Mouse (Mus musculus) CH12.LX (cell line): Measurements from ENCODE around the gene Rxfp3. TPM values are rescaled to one million over a fixed set of nuclear protein-coding genes. Genes with fewer than 3 reads are reported as not detected.

ENCODE experiments used
- DNase-seq: peaks from one replicate; pipeline ENCODE4 v3.0.0-alpha.2; 2013; ENCODE audit errors: extremely low read depth
- H3K27ac ChIP-seq: 2 replicates; pipeline ENCODE4 v1.5.1; 2012; ENCODE audit warnings: low read depth, mild to moderate bottlenecking, control low read depth, moderate library complexity; ENCODE audit not compliant: insufficient read depth
- H3K27me3 ChIP-seq: replicated peaks from 2 replicates; pipeline ENCODE3; 2012; ENCODE audit warnings: inconsistent platforms
- H3K36me3 ChIP-seq, 2 experiments: replicated peaks in 1 of 2; 2 replicates each; pipeline versions ENCODE3 to v1.6.1; 2012; ENCODE audit warnings: inconsistent platforms in 1 of 2, low read length in 1 of 2, mild to moderate bottlenecking in 1 of 2, mixed read lengths in 1 of 2, moderate library complexity in 1 of 2; ENCODE audit not compliant: control insufficient read depth in 1 of 2, insufficient read depth in 1 of 2
- H3K4me1 ChIP-seq, 2 experiments: 2 replicates each; pipeline ENCODE4 v1.6.1; 2012; ENCODE audit warnings: inconsistent platforms in 1 of 2, moderate library complexity in 1 of 2; ENCODE audit not compliant: insufficient read depth in 2 of 2, control insufficient read depth in 1 of 2
- H3K4me2 ChIP-seq: 2 replicates; pipeline ENCODE4 v1.6.1; 2012; ENCODE audit warnings: low read depth, mild to moderate bottlenecking, control low read depth; ENCODE audit not compliant: poor library complexity, insufficient read depth, severe bottlenecking
- H3K4me3 ChIP-seq, 3 experiments: fragments of 150-350 bp in 1 of 3; sonication (generic) in 1 of 3; replicated peaks in 1 of 3; 2 replicates each; pipeline versions ENCODE3 to v1.5.1; 2011 to 2012; ENCODE audit warnings: low read depth in 2 of 3, low read length in 2 of 3, mild to moderate bottlenecking in 2 of 3, moderate library complexity in 2 of 3, control low read depth in 1 of 3, improper control_type of control experiment in 1 of 3, inconsistent platforms in 1 of 3, mixed read lengths in 1 of 3; ENCODE audit not compliant: poor library complexity in 1 of 3
- H3K79me2 ChIP-seq: replicated peaks from 2 replicates; pipeline ENCODE4 v1.6.1; 2012; ENCODE audit warnings: mild to moderate bottlenecking, moderate library complexity; ENCODE audit not compliant: control insufficient read depth, poor library complexity, insufficient read depth, severe bottlenecking; ENCODE audit errors: extremely low read depth
- H3K9ac ChIP-seq: 2 replicates; pipeline ENCODE4 v1.6.1; 2012; ENCODE audit warnings: low read depth, mild to moderate bottlenecking, control low read depth, moderate library complexity; ENCODE audit not compliant: insufficient read depth
- H3K9me3 ChIP-seq: replicated peaks from 2 replicates; pipeline ENCODE3; 2012; ENCODE audit warnings: low read length, inconsistent platforms, mixed read lengths
- BHLHE40 ChIP-seq: IDR thresholded peaks from 2 replicates; pipeline ENCODE4 v1.6.1; 2011; ENCODE audit warnings: mild to moderate bottlenecking, low read depth, low read length, improper control_type of control experiment
- CHD1 ChIP-seq: IDR thresholded peaks from 2 replicates; pipeline ENCODE4 v1.6.1; 2012; ENCODE audit warnings: low read depth, low read length, improper control_type of control experiment, inconsistent platforms
- E2F4 ChIP-seq: IDR thresholded peaks from 2 replicates; pipeline ENCODE4 v1.6.1; 2011; ENCODE audit warnings: low read depth, low read length, improper control_type of control experiment; ENCODE audit not compliant: insufficient replicate concordance
- ETS1 ChIP-seq: conservative IDR thresholded peaks from 2 replicates; pipeline ENCODE4 v1.6.1; 2012; ENCODE audit warnings: low read depth, mild to moderate bottlenecking, inconsistent platforms, low read length, improper control_type of control experiment, moderate library complexity
- GABPA ChIP-seq: IDR thresholded peaks from 2 replicates; pipeline ENCODE4 v1.6.1; 2012; ENCODE audit warnings: low read depth, low read length, improper control_type of control experiment, inconsistent platforms; ENCODE audit not compliant: insufficient replicate concordance
- KAT2A ChIP-seq: IDR thresholded peaks from 2 replicates; pipeline ENCODE4 v1.6.1; 2012; ENCODE audit warnings: low read length, improper control_type of control experiment, inconsistent platforms; ENCODE audit not compliant: insufficient replicate concordance
- MAFK ChIP-seq: IDR thresholded peaks from 2 replicates; pipeline ENCODE4 v1.6.1; 2011; ENCODE audit warnings: low read length, improper control_type of control experiment; ENCODE audit not compliant: insufficient replicate concordance
- MAX ChIP-seq: IDR thresholded peaks from 2 replicates; pipeline ENCODE4 v1.6.1; 2011; ENCODE audit warnings: low read length, improper control_type of control experiment
- MAZ ChIP-seq: IDR thresholded peaks from 2 replicates; pipeline ENCODE4 v1.6.1; 2012; ENCODE audit warnings: low read depth, mild to moderate bottlenecking, inconsistent platforms, low read length, improper control_type of control experiment, moderate library complexity
- MYC ChIP-seq: IDR thresholded peaks from 2 replicates; pipeline ENCODE4 v1.6.1; 2011; ENCODE audit warnings: low read depth, mild to moderate bottlenecking, improper control_type of control experiment, low read length
- NELFE ChIP-seq: IDR thresholded peaks from 2 replicates; pipeline ENCODE4 v1.6.1; 2011; ENCODE audit warnings: low read depth, low read length, improper control_type of control experiment
- POLR2A ChIP-seq: IDR thresholded peaks from 2 replicates; pipeline ENCODE4 v1.6.1; 2011; ENCODE audit warnings: low read depth, mild to moderate bottlenecking, improper control_type of control experiment, low read length
- SIN3A ChIP-seq: IDR thresholded peaks from 2 replicates; pipeline ENCODE4 v1.6.1; 2012; ENCODE audit warnings: low read length, improper control_type of control experiment, inconsistent platforms
- ZKSCAN1 ChIP-seq: IDR thresholded peaks from 2 replicates; pipeline ENCODE4 v1.6.1; 2012; ENCODE audit warnings: low read depth, inconsistent platforms, low read length, improper control_type of control experiment, borderline replicate concordance
- ZMIZ1 ChIP-seq: IDR thresholded peaks from 2 replicates; pipeline ENCODE4 v1.6.1; 2012; ENCODE audit warnings: low read depth, mild to moderate bottlenecking, inconsistent platforms, low read length, improper control_type of control experiment
- dilution Hi-C: fragments of 300-500 bp; cut with MboI; formaldehyde crosslinking; loops from 2 replicates; pipeline ENCODE4 v1.14.3; 2020; ENCODE audit warnings: low sequenced_read_pairs; ENCODE audit not compliant: extremely low pct_unique_long_range_greater_than_20kb, extremely low pct_ligation_motif_present
- in situ Hi-C: fragments of 300-500 bp; cut with MboI; formaldehyde crosslinking; loops from 3 replicates; pipeline ENCODE4 v1.14.3; 2019; ENCODE audit warnings: low sequenced_read_pairs, low pct_ligation_motif_present, low pct_unique_long_range_greater_than_20kb, mixed read lengths
- polyA plus RNA-seq: library from polyadenylated mRNA; unstranded; fragments of >175 nt; gene quantifications from 2 replicates; pipeline ENCODE4 v1.2.1, GENCODE M21; 2012; ENCODE audit warnings: low read depth; ENCODE audit not compliant: insufficient read length
- total RNA-seq, 2 experiments: library from RNA; depleted of rRNA; stranded (reverse); fragments of 300-350 nt in 1 of 2; fragments of >200 nt in 1 of 2; gene quantifications; 2 replicates each; pipeline ENCODE4 v1.2.3; 2012 to 2014

Rxfp3 gene
- total and polyA plus RNA-seq, 3 experiments: not detected

- Histone ChIP-seq H3K4me1 (peaks cover 10 to 12% of the 10 kb centered on the region in 2 experiments; a peak in 2 of 4 replicates), H3K27me3 (no peaks in the 10 kb centered on the region), H3K4me3 (peak overlapping the region in 1 of 3 experiments; percentile 10), H3K79me2 (no peaks in the 10 kb centered on the region), H3K9me3 (no peaks in the 10 kb centered on the region), H3K27ac (no peak overlapping the region), H3K9ac (no peak overlapping the region), H3K4me2 (peak overlapping the region; percentile 42), H3K36me3 (no peaks in the 10 kb centered on the region)
- dilution Hi-C loops (no loop called here), in situ Hi-C loops (loop anchor here (5.0 to 10.0 kb wide), 3 partner anchors 198 to 341 kb away; no protein-coding TSS in a partner anchor)
- no peak for TF ChIP-seq MAFK
- TF ChIP-seq GABPA: no peak
- TF ChIP-seq SIN3A: no peak
- TF ChIP-seq NELFE: no peak
- no peak for TF ChIP-seq MYC
- TF ChIP-seq MAZ: no peak
- no peak for TF ChIP-seq KAT2A
- no peak for TF ChIP-seq ZMIZ1
- TF ChIP-seq BHLHE40: no peak
- no peak for DNase-seq
These were observed 1.0 kb downstream of the Rxfp3 start for GRCm38 (mm10) chr15:11036535-11037375.

GRCm38 (mm10) chr15:11035947-11036474 lies 1.8 kb downstream of the Rxfp3 start:
- no peak for TF ChIP-seq MAX
- TF ChIP-seq CHD1: no peak
- TF ChIP-seq ZKSCAN1: no peak
- no peak for TF ChIP-seq ETS1
- no peak for TF ChIP-seq MAZ
- TF ChIP-seq POLR2A: no peak
- TF ChIP-seq E2F4: no peak
- dilution Hi-C loops: no loop called here
- Histone ChIP-seq H3K36me3 (no peaks in the 10 kb centered on the region), H3K9ac (no peak overlapping the region), H3K79me2 (no peaks in the 10 kb centered on the region), H3K4me1 (peaks cover 7 to 8% of the 10 kb centered on the region in 2 experiments; a peak in 2 of 4 replicates), H3K27me3 (no peaks in the 10 kb centered on the region), H3K4me3 (no peak overlapping the region), H3K4me2 (no peak overlapping the region), H3K27ac (no peak overlapping the region), H3K9me3 (no peaks in the 10 kb centered on the region)
- no peak for DNase-seq
- in situ Hi-C loops: loop anchor here (5.0 to 10.0 kb wide), 3 partner anchors 199 to 341 kb away; no protein-coding TSS in a partner anchor
